Mouse (Mus musculus) thymus, adult 18-20 months (tissue): ENCODE measurements at regions not wholly inside any gene's neighbourhood (a gene's known extent, or its start where the extent isn't known, plus 50 kb on each side); places are given as distances from the start of the nearest gene placed in this dataset.

ENCODE experiments used
- DNase-seq, 2 experiments: peaks; one replicate each; pipeline ENCODE4 v3.0.0; 2022; ENCODE audit warnings: mixed read lengths in 2 of 2

GRCm38 (mm10) chr7:130042296-130042910 is 450.7 kb downstream of the Wdr11 start:
- DNase-seq = no peak

- DNase-seq = no peak
Measured at GRCm38 (mm10) chr7:130043397-130044234, 452.0 kb downstream of the Wdr11 start.

- DNase-seq = no peak
Measured at GRCm38 (mm10) chr7:130044235-130044553, 452.5 kb downstream of the Wdr11 start.

GRCm38 (mm10) chr7:130044581-130044980 is 452.9 kb downstream of the Wdr11 start:
- no peak for DNase-seq

- no peak for DNase-seq
Measured at GRCm38 (mm10) chr7:130046086-130046485, 454.4 kb downstream of the Wdr11 start.

GRCm38 (mm10) chr7:130047293-130048034 is 455.8 kb downstream of the Wdr11 start:
- DNase-seq = no peak

- no peak for DNase-seq
Measured at GRCm38 (mm10) chr7:130048106-130048772, 456.6 kb downstream of the Wdr11 start.

- no peak for DNase-seq
Measured at GRCm38 (mm10) chr7:130049461-130049860, 457.8 kb downstream of the Wdr11 start.

GRCm38 (mm10) chr7:130050120-130050519 is 458.5 kb downstream of the Wdr11 start:
- DNase-seq = no peak

GRCm38 (mm10) chr7:130052376-130052775 is 460.7 kb downstream of the Wdr11 start:
- no peak for DNase-seq

GRCm38 (mm10) chr7:130057708-130058107 is 462.5 kb downstream of the Ate1 start:
- no peak for DNase-seq

- no peak for DNase-seq
Measured at GRCm38 (mm10) chr7:130058267-130058666, 461.9 kb downstream of the Ate1 start.

- no peak for DNase-seq
Measured at GRCm38 (mm10) chr7:130059684-130060607, 460.2 kb downstream of the Ate1 start.

- DNase-seq = no peak
Measured at GRCm38 (mm10) chr7:130064500-130064899, 455.7 kb downstream of the Ate1 start.

GRCm38 (mm10) chr7:130068316-130068715 is 451.9 kb downstream of the Ate1 start:
- DNase-seq = no peak

GRCm38 (mm10) chr7:130073388-130073787 is 446.8 kb downstream of the Ate1 start:
- no peak for DNase-seq

GRCm38 (mm10) chr7:130073890-130074819 is 446.0 kb downstream of the Ate1 start:
- DNase-seq = no peak

- no peak for DNase-seq
Measured at GRCm38 (mm10) chr7:130082662-130083061, 437.5 kb downstream of the Ate1 start.

GRCm38 (mm10) chr7:130085706-130086105 is 434.5 kb downstream of the Ate1 start:
- DNase-seq = no peak

- no peak for DNase-seq
Measured at GRCm38 (mm10) chr7:130089896-130090610, 430.1 kb downstream of the Ate1 start.
